Mouse (Mus musculus): ENCODE measurements around the gene Gm10382. TPM values are rescaled to one million over a fixed set of nuclear protein-coding genes. Genes with fewer than 3 reads are reported as not detected.

The Gm10382 gene
- total and polyA plus RNA-seq, 3 experiments = 0.65 to 0.96 TPM; not detected in 1

DNA sequence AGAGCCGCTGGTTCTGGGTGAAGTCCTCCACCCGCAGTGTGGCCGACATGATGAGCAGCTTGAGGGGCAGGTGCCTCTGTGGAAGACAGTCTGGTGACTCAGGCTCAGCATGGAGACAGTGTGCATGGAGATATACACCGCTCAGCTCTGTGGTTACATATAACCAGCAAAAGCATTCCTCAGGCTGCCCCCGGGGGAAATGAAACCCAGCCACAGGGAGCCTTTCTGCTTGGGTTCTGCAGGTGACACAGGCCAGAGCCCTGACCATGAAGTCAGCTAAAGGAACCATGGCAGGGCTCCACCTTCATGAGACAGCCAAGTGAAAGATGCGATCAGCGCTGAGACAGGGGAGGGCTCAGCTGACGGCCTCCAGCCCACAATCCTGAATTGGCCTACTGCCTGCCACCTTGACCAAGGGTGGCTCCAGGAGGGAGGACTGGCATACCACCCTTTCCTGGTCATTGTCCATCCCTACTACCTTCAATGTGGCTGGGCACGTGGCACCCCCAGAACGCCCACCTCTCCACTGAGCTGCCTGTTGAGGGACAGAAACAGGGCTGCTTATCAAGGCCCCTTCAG lies 36.7 kb downstream of the Gm10382 start:
- Histone ChIP-seq H3K36me3 (ENCODE audit: control insufficient read depth in 1 of 2, insufficient read depth in 2 of 2, low read length in 2 of 2) (peaks cover 0 to 16% of the 10 kb centered on the region in 2 experiments; a peak in 2 of 4 replicates), H3K4me1 (ENCODE audit: control insufficient read depth in 1 of 2, insufficient read depth in 2 of 2, low read length in 2 of 2) (no peaks in the 10 kb centered on the region), H3K79me2 (ENCODE audit: control insufficient read depth, insufficient read depth, low read length, poor library complexity) (no peaks in the 10 kb centered on the region), H3K27me3 (ENCODE audit: control insufficient read depth in 1 of 2, insufficient read depth in 2 of 2, low read length in 2 of 2) (no peaks in the 10 kb centered on the region), H3K9ac (ENCODE audit: control insufficient read depth, low read depth, low read length, poor library complexity, severe bottlenecking) (no peak overlapping the region), H3K4me3 (ENCODE audit: control insufficient read depth in 1 of 2, insufficient read depth in 1 of 2, low read depth in 2 of 2, low read length in 2 of 2) (no peak overlapping the region), H3K9me3 (replicated peaks; ENCODE audit: insufficient read depth, low read length) (no peaks in the 10 kb centered on the region), H3K27ac (ENCODE audit: control insufficient read depth, low read depth, low read length) (no peak overlapping the region)
- TF ChIP-seq TCF12 (IDR thresholded peaks at IDR 0.05; ENCODE audit: low read depth, low read length) (no peak), ZNF384 (IDR thresholded peaks at IDR 0.05; ENCODE audit: low read depth, low read length) (no peak), KAT2A (conservative IDR thresholded peaks at IDR 0.05; ENCODE audit: low read depth, low read length) (no peak), EP300 (IDR thresholded peaks at IDR 0.05; ENCODE audit: low read depth in 1 of 2, low read length in 2 of 2) (no peak), POLR2AphosphoS5 (IDR thresholded peaks at IDR 0.05; ENCODE audit: borderline replicate concordance, low read depth, low read length) (no peak), MXI1 (IDR thresholded peaks at IDR 0.05; ENCODE audit: low read depth, low read length) (no peak), GABPA (IDR thresholded peaks at IDR 0.05; ENCODE audit: low read depth, low read length) (no peak), ELF1 (IDR thresholded peaks at IDR 0.05; ENCODE audit: low read depth, low read length) (no peak), MAZ (IDR thresholded peaks at IDR 0.05; ENCODE audit: low read depth, low read length) (no peak), CHD2 (IDR thresholded peaks at IDR 0.05; ENCODE audit: low read length) (no peak), ZKSCAN1 (IDR thresholded peaks at IDR 0.05; ENCODE audit: low read depth, low read length) (no peak), MEF2A (IDR thresholded peaks at IDR 0.05; ENCODE audit: extremely low read depth, insufficient replicate concordance, low read depth, low read length, poor library complexity, severe bottlenecking) (no peak), MYB (IDR thresholded peaks at IDR 0.05; ENCODE audit: low read depth, low read length) (no peak), ZC3H11A (IDR thresholded peaks at IDR 0.05; ENCODE audit: low read depth, low read length) (no peak), MAFK (IDR thresholded peaks at IDR 0.05; ENCODE audit: borderline replicate concordance, low read depth, low read length) (no peak)
- no peak for DNase-seq (ENCODE audit: low read depth, low spot score)

DNA sequence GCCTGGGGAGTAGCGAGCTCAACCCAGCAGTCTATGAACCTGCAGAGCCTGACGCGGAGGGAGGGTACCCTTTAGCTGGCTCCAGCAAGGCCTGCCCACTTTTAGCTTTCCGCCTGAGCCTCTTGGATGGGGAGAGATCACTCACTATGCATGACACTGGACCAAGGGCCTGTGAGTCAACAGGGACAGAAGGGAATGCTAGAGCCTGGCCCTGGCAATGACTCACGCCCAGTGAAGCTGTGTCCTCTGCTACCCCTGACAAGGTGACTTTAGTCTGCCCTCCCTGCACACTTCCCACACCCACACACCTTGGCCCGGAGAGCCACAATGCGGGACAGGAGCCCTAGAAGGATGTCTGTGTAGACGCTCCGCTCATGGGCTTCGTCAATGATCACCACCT lies 37.2 kb downstream of the Gm10382 start:
- H3K9me3 ChIP-seq (replicated peaks; ENCODE audit: insufficient read depth, low read length) = no peaks in the 10 kb centered on the region
- DNase-seq (ENCODE audit: low read depth, low spot score) = no peak
- no peak for TF ChIP-seq UBTF (IDR thresholded peaks at IDR 0.05; ENCODE audit: borderline replicate concordance, insufficient read depth, low read depth, low read length)
- no peak for TF ChIP-seq ZC3H11A (IDR thresholded peaks at IDR 0.05; ENCODE audit: low read depth, low read length)
- TF ChIP-seq POLR2AphosphoS2 (IDR thresholded peaks at IDR 0.05; ENCODE audit: low read length) = no peak
- no peak for TF ChIP-seq BHLHE40 (IDR thresholded peaks at IDR 0.05; ENCODE audit: borderline replicate concordance, low read depth, low read length)
- no peak for TF ChIP-seq JUND (IDR thresholded peaks at IDR 0.05; ENCODE audit: low read depth, low read length)
- no peak for TF ChIP-seq MAZ (IDR thresholded peaks at IDR 0.05; ENCODE audit: low read depth, low read length)
- no peak for TF ChIP-seq ZMIZ1 (IDR thresholded peaks at IDR 0.05; ENCODE audit: low read depth, low read length)
- no peak for TF ChIP-seq MYC (IDR thresholded peaks at IDR 0.05; ENCODE audit: low read depth, low read length)
- no peak for TF ChIP-seq NRF1 (IDR thresholded peaks at IDR 0.05; ENCODE audit: insufficient read depth, low read depth, low read length, poor library complexity, severe bottlenecking)
- TF ChIP-seq MYB (IDR thresholded peaks at IDR 0.05; ENCODE audit: low read depth, low read length) = no peak
- TF ChIP-seq MEF2A (IDR thresholded peaks at IDR 0.05; ENCODE audit: extremely low read depth, insufficient replicate concordance, low read depth, low read length, poor library complexity, severe bottlenecking) = no peak
- TF ChIP-seq ETS1 (IDR thresholded peaks at IDR 0.05; ENCODE audit: low read depth, low read length) = no peak
- no peak for TF ChIP-seq MAFK (IDR thresholded peaks at IDR 0.05; ENCODE audit: borderline replicate concordance, low read depth, low read length)
- no peak for TF ChIP-seq POLR2A (IDR thresholded peaks at IDR 0.05; ENCODE audit: control insufficient read depth in 1 of 2, insufficient read depth in 1 of 2, low read depth in 1 of 2, low read length in 2 of 2, poor library complexity in 1 of 2)
- TF ChIP-seq TCF12 (IDR thresholded peaks at IDR 0.05; ENCODE audit: low read depth, low read length) = no peak
- H3K36me3 ChIP-seq (ENCODE audit: control insufficient read depth in 1 of 2, insufficient read depth in 2 of 2, low read length in 2 of 2) = peaks cover 0 to 18% of the 10 kb centered on the region in 2 experiments; a peak in 2 of 4 replicates
- no peak overlapping the region for H3K27ac ChIP-seq (ENCODE audit: control insufficient read depth, low read depth, low read length)
- no peak overlapping the region for H3K9ac ChIP-seq (ENCODE audit: control insufficient read depth, low read depth, low read length, poor library complexity, severe bottlenecking)
- no peak overlapping the region for H3K4me3 ChIP-seq (ENCODE audit: control insufficient read depth in 1 of 2, insufficient read depth in 1 of 2, low read depth in 2 of 2, low read length in 2 of 2)
- H3K4me1 ChIP-seq (ENCODE audit: control insufficient read depth in 1 of 2, insufficient read depth in 2 of 2, low read length in 2 of 2) = no peaks in the 10 kb centered on the region
- no peaks in the 10 kb centered on the region for H3K79me2 ChIP-seq (ENCODE audit: control insufficient read depth, insufficient read depth, low read length, poor library complexity)
- H3K27me3 ChIP-seq (ENCODE audit: control insufficient read depth in 1 of 2, insufficient read depth in 2 of 2, low read length in 2 of 2) = no peaks in the 10 kb centered on the region

All from MEL (cell line).